Mouse (Mus musculus): ENCODE data around the gene Ets2.

DNA sequence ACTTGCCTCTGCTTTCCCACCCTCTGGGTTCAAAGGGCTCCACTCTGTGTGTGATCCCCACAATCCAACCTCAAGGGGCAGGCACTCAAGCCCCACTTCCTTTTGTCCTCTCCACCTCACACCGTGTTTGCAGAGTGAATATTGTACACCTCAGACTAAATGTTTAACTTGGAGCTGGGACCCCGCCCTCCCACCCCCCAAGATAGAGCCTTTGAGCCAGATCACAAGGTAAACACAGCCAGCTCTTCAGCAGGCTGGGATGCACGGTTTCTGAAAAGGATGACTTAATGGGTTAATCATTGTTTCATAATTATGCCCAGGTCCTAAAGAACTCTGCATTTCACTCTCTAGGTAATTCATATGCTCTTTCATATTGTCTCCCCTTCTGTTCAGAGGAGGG is 2.2 kb upstream of the Ets2 start:
- TF ChIP-seq CTCF (IDR thresholded peaks at IDR 0.05; ENCODE audit: low read depth): no peak
- no peak for TF ChIP-seq EP300 (IDR thresholded peaks at IDR 0.05; ENCODE audit: low read depth)
